Mouse (Mus musculus): ENCODE data around the gene Bdh1. TPM values are rescaled to one million over a fixed set of nuclear protein-coding genes. Genes with fewer than 3 reads are reported as not detected.

The Bdh1 gene
- polyA plus RNA-seq, 1 experiment from 2014 or later, result 45.5 TPM

Other genes with a start within 250 kb of the Bdh1 start
- gene Acap2, start 221.0 kb upstream of the Bdh1 start, polyA plus RNA-seq (2016; fragmentation: Nextera tagmentation; extraction: Ambion mirVana), result 22.8 and 23.3 TPM in 2 replicates
- gene Ppp1r2, start 147.0 kb upstream of the Bdh1 start, polyA plus RNA-seq (2016; fragmentation: Nextera tagmentation; extraction: Ambion mirVana), result 101 and 108 TPM in 2 replicates
- 76.2 and 93.8 TPM in 2 replicates for gene Apod, start 107.5 kb upstream of the Bdh1 start, polyA plus RNA-seq (2016; fragmentation: Nextera tagmentation; extraction: Ambion mirVana)
- 26.9 and 27.9 TPM in 2 replicates for gene Dlg1, start 241.2 kb downstream of the Bdh1 start, polyA plus RNA-seq (2016; fragmentation: Nextera tagmentation; extraction: Ambion mirVana)

Data from hindbrain, embryonic 12.5 days (tissue).